Mouse (Mus musculus) gastrocnemius, adult 8-10 months (tissue): Measurements from ENCODE around the gene Zcchc13. TPM values are rescaled to one million over a fixed set of nuclear protein-coding genes. Genes with fewer than 3 reads are reported as not detected.
A peak's percentile ranks its signal among the peaks of the same experiment; 100 is the strongest.

Source experiments
- DNase-seq, 2 experiments: peaks; one replicate each; pipeline ENCODE4 v3.0.0; 2022; ENCODE audit warnings: low spot score in 2 of 2
- total RNA-seq, 4 experiments: library from RNA; stranded (reverse); gene quantifications; 2 replicates each; pipeline ENCODE4 v1.2.4; 2022

The Zcchc13 gene
- not detected for total RNA-seq

DNA sequence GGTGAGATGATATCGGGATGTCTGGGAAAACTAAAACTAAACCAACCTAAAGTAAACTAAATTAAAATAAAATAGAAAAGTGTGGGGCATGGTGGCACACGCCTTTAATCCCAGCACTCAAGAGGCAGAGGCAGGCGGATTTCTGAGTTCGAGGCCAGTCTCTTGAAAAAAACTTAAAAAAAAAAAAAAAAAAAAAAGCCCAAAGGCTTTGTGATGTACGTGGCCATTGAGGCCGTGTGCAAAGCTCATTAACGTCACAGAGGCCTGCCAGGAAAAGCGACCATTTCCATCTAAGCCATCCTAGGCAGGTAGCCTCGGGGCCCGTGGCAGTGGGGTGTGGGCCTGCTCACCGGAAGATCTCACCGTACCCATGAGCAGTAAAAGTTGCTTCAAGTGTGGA lies at the start of gene Zcchc13:
Gene Zcchc13, plus strand, starts transcription at position 284 of the 400 bp plus-strand sequence.
- no peak for DNase-seq

DNA sequence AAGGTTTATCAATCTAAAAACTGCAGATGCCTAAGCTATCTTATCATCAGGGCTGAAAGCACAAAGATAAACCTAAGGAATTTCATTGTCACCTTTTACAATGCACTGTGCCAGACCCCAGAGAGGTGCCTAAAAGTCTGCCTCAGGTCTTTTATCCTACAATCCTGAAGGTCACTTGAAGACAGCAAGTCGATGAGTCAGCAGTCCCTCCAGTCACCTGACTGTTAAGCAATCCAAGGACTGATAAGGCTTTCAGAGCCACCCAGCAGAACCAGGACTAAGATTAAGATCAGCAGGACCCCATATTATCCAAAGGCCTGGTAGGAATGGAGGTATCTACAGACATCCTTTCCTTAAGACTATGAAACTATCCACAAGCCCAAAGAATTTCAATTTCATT lies 46.1 kb upstream of the Zcchc13 start:
- DNase-seq: no peak

DNA sequence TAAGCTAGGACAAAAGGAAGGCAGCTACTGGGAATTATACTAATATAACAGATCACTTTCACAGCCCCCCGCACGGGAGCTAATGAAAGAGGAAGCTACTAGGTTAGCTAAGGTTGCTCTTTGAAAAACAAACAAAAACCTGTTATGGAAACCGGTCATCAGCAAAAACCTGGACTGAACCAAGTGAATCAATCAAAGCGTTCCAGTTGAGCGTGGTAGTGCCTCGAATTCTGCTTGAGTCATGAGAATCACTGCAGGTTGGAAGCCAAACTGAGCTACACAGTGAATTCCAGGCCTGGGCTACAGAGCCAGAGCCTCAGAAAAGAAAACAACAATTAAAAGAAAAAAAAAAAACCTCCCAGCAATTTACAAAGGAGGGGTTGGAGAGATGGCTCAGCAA lies 38.3 kb upstream of the Zcchc13 start:
- DNase-seq: no peak

DNA sequence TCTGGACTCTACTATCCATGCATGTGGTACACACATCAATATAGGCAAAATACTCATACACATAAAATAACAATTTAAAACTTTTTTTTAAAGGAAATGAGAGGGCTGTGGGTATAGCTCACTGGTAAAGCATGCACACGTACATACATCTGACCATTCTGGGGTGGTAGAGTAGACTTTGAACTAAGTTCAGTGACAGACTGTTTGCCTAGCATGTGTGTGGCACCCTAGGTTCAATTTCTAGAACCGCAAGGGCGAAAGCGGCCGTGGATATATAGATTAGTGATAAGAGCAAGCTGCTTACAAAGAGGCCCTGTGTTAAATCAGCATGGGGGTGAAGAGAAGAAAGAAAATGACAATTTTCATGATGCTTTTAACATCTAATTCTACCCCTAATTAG lies 27.8 kb upstream of the Zcchc13 start:
- no peak for DNase-seq

DNA sequence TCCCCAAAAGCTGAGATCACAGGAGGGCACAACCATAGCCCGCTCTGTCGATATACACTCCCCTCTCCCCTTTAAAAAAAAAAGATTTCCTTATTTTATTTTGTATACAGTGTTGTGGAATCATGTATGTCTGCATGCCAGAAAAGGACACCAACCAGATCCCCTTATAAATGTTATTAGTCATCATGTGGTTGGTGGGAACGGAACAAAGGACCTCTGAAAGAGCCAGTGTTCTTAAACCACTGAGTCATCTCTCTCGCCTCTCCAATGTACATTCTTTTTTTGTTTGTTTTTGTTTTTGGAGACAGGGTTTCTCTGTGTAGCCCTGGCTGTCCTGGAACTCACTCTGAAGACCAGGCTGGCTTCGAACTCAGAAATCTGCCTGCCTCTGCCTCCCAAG lies 26.2 kb upstream of the Zcchc13 start:
- DNase-seq: no peak

DNA sequence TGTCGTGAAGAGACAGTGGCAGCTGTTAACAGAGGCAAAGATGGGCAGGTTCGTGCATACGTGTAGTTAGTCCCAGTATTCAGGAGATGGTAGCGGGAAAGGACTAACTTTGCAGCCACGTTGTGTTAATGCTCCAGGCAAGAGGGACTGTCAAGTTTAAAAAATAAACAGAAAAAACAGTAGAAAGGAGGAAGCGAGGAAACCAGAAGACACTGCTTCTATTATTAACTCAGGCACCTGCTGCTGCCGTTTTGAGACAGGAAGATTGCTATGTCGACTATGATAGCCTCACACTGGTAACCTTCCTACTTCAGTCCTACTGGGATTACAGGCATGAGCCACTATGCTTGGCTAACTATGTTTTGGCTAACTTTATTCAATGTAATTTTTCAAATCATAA lies 24.9 kb upstream of the Zcchc13 start:
- DNase-seq: no peak

DNA sequence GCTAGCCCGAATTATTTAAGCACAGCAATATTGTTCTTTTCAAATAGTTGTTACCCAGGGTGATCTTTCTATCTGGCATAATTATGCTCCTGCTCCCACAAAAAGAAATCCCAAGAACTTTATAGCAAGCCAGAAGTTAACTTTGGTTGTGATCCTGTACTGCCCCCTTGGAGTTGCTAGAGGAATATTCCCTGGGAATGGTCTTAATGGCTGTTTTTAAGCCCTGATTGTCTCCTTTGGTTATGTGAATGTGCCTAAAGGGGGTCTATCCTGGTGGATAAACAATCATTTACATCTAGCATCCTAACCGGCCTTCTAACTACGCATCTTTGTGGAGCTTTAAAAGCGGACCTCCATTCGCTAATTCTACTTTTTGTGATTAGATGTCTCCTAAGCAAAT lies 20.0 kb upstream of the Zcchc13 start:
- no peak for DNase-seq

DNA sequence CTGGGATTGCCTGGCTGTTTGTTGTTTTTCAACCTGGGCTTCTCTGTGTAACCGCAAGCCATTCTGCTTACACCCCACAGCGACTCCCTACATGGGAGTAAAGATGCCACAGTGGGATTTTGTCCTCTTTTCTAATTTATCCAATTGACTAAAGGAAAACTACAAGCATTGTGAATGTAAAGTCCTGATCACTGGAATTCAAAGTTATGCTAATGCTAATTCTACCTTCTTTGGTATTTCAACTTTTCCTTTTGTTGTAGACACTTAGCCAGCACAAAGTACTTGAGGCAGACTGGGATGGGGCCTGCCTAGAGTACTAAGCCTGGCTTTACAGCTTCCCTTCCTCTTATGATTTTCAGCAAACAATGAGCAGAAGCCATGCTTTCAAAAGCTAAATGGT lies 18.9 kb upstream of the Zcchc13 start:
- DNase-seq: no peak

DNA sequence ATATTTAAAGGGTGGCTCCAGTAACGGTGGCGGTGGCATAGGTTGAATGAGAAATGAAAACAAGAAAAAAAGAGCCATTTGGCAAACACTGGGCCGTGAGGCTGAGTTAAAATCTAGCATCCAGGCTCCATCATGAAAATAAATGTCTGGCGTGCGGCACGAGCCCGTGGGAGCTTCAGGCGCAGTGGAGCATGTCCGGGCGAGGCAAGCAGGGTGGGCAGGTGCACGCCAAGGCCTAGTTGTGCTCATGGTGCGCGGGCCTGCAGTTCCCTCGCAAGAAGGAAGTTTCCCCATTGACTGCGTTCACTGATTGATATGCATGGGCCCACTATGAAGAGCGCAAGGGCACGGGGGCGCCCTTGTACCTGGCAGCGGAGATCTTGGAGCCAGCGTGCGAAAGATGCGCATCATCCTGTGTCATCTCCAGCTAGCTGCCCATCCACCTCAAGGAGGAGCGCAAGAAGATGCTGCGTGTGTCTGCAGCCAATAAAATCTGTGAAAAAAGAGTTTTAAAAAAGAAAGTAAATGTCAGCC lies 15.6 kb upstream of the Zcchc13 start:
- no peak for DNase-seq

DNA sequence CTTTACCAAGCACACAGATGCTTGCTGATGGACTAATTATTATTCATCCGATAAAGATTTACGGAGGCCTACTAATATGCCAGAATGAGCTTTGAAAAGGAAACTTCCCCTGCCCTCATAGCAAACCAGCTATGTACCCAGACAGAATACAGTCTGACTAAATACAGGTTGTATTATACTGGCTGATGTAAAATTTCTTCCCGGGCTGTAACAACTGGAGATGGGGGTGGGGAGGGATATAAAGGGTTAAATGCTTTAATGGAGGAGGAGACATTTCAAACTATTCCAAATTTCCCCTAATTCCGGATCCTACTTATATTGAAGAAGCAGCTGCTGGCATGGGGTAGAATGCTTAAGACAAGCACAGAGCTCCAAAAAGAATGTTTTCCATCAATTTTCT lies 14.9 kb upstream of the Zcchc13 start:
- DNase-seq: no peak

DNA sequence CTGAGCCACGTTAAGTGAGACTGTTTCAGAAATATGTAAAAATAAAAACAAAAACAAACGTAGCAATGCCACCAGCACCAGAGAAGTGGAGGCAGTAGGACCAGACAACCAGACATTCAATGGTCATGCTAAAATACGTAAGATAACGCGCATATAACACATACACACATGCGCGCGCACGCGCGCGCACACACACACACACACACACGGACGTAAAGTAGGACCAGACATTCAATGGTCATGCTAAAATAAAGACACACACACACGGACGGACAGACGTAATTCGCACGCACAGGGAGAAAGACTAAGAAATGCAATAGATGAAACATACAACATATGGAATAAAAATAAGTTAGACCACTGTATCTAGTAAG lies 14.2 kb upstream of the Zcchc13 start:
- DNase-seq: peak; percentile 27 to 51

DNA sequence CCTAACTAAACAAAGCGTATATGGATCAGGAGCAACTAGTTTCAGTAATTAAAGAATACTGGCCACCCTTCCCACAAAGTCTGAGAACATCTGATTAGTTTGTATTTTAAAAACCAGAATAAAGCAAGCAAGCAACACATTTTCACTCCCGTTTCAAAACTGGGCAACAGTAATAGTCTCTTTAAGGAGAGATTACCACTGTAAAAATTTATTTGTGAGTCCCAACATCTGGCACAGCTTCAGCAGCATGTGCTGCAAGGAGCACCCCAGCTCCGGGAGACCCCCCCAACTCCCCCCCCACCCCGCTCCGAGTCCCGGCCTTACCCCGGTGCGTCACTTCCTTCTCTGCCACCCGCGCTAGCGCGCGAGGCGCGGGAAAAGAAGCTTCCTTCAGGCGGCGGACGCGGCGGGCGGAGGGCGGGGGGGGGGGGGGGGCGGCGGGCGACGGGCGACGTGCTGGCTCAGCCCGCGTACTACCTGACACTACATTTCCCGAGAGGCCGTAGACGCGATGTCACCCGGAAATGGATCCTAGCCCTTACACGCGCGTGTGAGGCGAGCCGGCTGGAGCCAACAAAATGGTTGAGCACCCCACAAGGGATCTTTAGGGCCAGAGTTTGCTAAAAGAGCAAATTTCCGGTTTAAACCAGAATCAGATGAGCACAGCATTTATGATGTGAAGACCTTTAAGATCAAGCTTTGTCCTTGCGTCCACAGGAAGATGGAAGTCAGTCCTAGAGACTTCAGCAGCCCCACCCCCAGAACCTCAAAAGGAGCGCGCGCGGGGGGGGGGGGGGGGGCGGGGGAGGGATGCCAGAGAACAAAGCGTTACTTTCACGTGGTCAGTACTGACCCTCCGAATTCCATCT lies 13.6 kb upstream of the Zcchc13 start:
- peak; percentile 47 to 86 for DNase-seq

DNA sequence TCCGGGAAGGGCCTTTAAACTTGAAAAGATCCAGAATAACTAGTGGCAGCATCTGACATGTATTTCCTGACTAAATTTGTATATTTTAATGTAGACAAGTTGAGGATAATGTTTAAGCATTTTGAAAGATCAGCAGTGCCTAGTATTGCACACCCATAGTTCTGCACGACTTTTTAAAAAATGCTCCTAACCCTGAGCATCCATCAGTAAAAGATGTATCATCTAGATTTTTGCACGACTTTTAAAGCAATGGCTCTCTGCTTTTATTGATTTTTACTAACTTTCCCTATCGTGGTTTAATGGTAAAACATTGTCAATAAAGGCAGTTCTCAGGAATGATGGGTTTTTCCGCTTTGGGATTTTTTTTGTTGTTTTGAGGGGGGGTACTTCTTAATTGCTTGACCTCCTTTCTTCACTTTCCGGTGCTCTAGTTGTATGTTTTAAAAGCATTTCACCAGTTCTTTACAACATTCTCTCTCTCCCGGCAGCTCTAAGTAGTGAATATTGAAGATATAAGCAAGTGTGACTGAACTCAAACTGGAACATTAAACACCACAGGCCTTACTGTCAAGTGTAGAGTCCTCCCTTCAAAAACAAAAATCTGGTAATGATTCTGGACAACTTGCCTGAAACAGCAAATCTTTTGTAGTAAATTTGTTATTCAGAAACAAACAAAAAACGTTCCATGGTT lies 12.8 kb upstream of the Zcchc13 start:
- DNase-seq: no peak

DNA sequence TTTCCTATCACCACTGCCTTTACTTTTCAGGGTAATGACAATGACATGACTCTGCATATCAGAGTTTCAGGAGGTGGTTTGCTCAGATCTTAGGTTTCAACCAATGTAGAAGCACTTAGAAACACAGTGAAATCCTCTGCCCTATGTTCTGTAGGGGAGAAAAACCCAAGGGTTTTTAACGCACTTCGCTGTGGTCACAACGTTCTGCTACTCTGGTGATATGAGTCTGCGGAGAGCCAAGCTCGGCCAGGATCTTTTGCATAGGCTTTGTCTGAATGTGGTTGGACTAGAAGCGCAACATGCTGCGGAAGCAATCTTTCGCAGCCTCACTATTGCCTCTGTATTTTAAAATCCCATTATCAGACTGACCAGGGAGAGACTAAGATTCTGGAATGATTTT lies 8.6 kb upstream of the Zcchc13 start:
- no peak for DNase-seq

DNA sequence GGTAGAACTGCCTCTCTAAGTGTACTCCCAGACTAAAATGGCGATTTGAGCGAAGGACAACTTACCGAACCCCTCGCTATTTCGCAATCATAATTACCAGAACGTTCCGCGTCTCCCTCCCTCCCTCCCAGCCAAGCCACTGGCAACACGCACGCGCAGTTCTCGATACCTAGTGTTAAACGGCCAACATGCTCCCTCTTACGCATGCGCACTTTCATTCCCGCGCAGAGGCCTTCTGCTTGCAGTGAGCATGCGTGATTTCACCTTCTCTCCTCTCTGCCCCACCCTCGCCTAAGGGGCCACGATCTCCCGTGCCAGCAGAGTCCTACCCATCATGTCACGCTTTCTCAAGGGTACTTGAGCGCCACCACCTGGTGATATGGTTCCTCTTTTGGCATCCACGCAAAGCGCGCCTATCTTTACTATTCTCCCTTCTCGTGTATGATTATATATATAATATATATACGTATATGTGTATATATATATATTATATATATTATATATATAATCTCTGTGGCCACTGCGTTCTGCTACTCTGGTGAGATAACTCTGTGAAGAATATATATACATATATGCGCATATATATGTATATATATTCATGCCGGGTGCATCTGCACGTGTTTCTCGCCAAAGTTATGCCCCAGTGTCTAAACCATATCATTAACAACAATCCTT lies 8.0 kb upstream of the Zcchc13 start:
- DNase-seq: peak; percentile 85 to 99

DNA sequence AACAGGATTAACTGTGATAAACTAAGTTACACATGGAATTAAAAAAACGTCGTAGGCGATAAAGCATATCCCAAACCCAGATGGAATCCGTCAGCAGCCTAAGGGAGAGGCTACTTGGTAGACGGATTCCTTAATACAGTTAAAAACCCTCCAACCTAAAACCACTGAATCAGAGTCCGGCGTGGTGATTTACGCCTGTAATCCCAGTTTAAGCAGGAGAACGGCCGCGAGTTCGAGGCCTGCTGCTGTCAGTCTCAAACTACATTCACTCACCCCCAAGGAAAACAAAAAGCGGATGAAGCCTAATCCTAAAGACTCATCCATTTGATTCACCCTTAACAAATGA lies 7.5 kb upstream of the Zcchc13 start:
- no peak for DNase-seq

DNA sequence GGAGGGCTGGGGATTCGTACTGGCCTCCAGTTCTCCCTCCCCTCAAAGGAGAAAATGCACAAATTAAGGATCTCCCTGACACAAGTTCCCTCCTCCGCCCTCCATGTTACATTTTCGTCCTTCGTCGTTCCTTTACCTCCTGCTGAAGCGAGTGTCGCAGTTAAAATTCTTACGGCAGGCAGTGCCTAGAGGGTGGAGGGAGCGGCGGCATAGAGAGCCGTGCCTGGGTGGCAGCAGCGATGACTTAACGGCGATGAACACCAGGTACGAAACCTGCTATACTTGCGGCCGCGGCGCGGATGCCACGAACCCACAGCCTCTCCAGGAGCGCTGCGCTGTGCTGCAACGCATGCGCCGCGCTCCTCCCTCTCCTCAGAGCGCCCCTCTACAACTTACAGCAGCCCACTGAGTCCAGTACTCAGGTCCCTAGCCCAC lies 7.0 kb upstream of the Zcchc13 start:
- DNase-seq: no peak

DNA sequence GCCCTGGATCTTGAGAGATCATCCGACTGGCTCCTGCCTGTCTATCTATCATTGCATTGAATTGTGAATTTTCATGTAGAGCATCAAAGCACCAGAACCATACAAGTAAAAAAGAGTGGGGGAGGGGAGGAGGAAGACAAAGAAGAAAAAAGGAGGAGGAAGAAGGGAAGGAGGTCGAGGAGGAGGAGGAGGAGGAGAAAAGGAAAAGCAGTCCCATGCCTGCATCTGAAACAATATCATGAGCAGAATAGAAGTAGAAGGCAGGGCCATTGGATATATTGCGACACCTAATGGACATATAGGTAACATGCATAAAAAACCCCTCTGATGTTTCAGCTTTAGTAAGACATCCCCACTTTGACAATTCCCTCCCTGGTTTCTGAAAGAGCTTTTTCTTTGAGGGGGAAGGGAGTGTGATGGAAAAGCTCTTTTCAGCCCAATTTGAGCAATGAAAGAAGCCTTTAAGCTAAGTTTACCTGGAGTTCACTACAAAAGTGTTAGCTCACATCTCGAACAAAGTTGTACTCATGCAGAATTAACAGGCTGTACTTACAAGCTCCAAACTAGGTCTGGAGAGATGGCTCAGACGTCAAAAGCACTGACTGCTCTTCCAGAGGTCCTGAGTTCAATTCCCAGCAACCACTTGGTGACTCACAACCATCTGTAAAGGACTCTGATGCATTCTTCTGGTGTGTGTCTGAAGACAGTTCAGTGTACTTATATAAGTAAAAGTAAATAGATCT lies 5.8 kb upstream of the Zcchc13 start:
- no peak for DNase-seq

DNA sequence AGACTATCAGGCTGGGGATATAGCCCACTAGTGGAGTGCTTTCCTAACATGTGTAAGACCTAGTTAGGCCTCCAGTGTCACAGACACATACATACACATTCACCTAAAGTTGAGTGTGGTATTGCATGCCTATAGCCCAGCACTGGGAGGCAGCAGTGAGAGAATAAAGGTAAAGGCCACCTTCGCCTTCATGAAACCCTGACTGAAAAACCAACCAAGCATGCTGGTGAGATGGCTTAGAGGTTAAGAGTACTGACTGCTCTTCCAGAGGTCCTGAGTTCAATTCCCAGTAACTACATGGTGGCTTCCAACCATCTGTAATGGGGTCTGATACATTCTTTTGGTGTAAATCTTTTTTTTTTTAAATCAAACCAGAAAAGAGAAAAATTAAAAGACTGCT lies 1.5 kb upstream of the Zcchc13 start:
- DNase-seq: no peak

DNA sequence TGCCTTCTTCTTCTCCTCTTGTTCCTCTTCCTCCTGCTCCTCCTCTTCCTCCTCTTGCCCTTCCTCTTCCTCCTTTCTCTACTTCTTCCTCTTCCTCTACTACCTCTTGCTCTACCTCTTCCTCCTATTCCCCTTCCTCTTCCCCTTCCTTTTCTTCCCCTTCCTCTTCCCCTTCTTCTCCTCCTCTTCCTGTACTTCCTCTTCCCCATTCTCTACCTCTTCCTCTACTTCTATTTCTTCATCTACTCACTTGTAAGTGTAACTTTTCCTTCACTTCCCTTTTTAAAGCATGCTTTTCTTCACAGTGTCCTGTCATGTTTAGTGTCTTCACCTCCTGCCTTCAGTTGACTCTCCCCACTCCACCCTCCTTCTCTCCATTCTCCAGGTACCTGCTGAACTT lies 3.5 kb downstream of the Zcchc13 start:
- no peak for DNase-seq

DNA sequence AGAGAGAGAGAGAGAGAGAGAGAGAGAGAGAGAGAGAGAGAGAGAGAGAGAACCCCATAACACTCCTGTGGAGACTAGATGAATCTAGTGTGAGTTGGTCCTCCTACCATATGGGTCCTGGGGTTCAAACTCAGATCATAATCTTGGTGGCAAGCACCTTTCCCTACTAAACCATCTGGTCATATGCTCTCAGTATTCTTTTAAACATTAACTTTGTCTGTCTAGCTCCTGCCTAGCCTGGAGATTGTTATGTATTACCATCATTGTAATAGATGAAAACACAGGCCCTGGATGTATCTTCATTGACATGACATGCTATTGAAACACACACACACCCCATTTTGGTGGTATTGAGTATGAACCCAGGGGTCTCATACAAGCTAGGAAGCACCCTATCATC lies 5.6 kb downstream of the Zcchc13 start:
- no peak for DNase-seq

DNA sequence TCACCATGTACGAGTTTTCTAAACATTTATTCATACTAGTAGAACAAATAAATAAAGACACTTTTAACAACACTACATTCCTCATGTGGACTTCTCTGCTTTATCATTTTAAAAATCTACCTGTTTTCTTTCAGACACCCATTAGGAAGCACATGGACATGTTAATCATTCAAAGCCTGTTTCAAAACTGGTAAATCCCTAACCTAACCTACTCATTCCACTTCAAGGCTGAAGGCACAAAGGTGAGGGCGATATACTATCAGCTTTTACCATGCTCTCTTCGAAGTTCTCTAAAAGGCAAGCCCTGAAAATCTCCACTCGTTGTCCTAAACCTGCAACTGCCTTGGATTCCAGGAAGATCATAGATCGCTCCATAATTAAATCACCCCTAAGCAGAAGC lies 8.2 kb downstream of the Zcchc13 start:
- no peak for DNase-seq
